Mouse (Mus musculus) megakaryocyte, embryonic 14.5 days (primary cell): ENCODE results near the gene 0610010K14Rik.

Experiments
- FLI1 ChIP-seq: IDR thresholded peaks from 2 replicates; pipeline ENCODE4 v1.6.1; 2012; ENCODE audit warnings: low read length, inconsistent platforms, mixed read lengths
- GATA1 ChIP-seq: IDR thresholded peaks from 3 replicates; pipeline ENCODE4 v1.6.1; 2012; ENCODE audit warnings: mixed read lengths, low read length, inconsistent platforms, borderline replicate concordance

DNA sequence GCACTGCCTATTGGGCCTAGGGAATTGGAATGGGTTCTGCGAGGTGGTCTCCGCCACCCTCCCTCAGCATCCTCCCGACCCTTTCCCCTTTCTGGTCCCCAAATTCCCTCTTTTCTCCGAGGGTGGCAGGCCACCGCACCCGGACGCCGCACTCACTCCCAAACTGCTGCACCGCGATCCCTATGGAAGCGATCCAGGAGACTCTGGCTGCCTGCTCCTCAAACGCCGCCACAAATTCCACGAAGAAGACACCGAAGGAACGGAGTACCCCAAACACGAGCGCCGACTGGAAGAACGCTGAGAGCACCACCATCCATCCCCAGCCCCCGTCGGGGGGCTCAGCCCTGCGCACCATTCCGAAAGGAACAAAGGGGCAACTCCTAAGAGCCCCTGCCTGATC, 17.4 kb downstream of the 0610010K14Rik start:
- TF ChIP-seq GATA1 (no peak), FLI1 (no peak)
